Mouse (Mus musculus) liver, adult 2 months (tissue): Measurements from ENCODE around the gene Opa3. TPM values are rescaled to one million over a fixed set of nuclear protein-coding genes. Genes with fewer than 3 reads are reported as not detected.

Experiments
- DNase-seq: peaks from one replicate; pipeline ENCODE4 v3.0.0-alpha.2; 2011; ENCODE audit warnings: low read depth, low spot score; ENCODE audit errors: extremely low read depth
- H3K27ac ChIP-seq: fragments of 200-500 bp; replicated peaks from 2 replicates; pipeline ENCODE4 v1.5.1; 2012; ENCODE audit warnings: low read depth, mild to moderate bottlenecking, control low read depth, inconsistent platforms, low read length; ENCODE audit not compliant: insufficient read depth
- H3K27me3 ChIP-seq: fragments of 200-500 bp; 2 replicates; pipeline ENCODE4 v1.6.1; 2012; ENCODE audit warnings: mild to moderate bottlenecking, moderate library complexity, low read length, inconsistent platforms; ENCODE audit not compliant: control insufficient read depth, insufficient read depth
- H3K36me3 ChIP-seq: fragments of 200-500 bp; 2 replicates; pipeline ENCODE4 v1.6.1; 2012; ENCODE audit warnings: low read length, inconsistent platforms; ENCODE audit not compliant: control insufficient read depth, insufficient read depth
- H3K4me1 ChIP-seq: fragments of 200-500 bp; 2 replicates; pipeline ENCODE4 v1.6.1; 2011; ENCODE audit warnings: low read length; ENCODE audit not compliant: control insufficient read depth, insufficient read depth
- H3K4me3 ChIP-seq: fragments of 200-500 bp; 2 replicates; pipeline ENCODE4 v1.5.1; 2011; ENCODE audit warnings: low read depth, mild to moderate bottlenecking, control low read depth, low read length, moderate library complexity; ENCODE audit not compliant: insufficient read depth
- H3K79me2 ChIP-seq: fragments of 200-500 bp; 2 replicates; pipeline ENCODE4 v1.6.1; 2012; ENCODE audit warnings: inconsistent platforms, mild to moderate bottlenecking, low read length, moderate library complexity; ENCODE audit not compliant: control insufficient read depth, insufficient read depth
- H3K9ac ChIP-seq: fragments of 200-500 bp; 2 replicates; pipeline ENCODE4 v1.6.1; 2012; ENCODE audit warnings: low read depth, mild to moderate bottlenecking, control low read depth, inconsistent platforms, low read length
- CTCF ChIP-seq: fragments of 200-500 bp; IDR thresholded peaks from 2 replicates; pipeline ENCODE4 v1.5.1; 2011; ENCODE audit warnings: low read depth, low read length, control low read depth
- POLR2A ChIP-seq: fragments of 200-500 bp; IDR thresholded peaks from 2 replicates; pipeline ENCODE4 v1.6.1; 2011; ENCODE audit warnings: low read length, control low read depth; ENCODE audit not compliant: insufficient read depth; ENCODE audit errors: extremely low read depth
- WGBS: fragments of 180-500 bp; shearing (Covaris S2); methylation state at CpG from one replicate; pipeline ENCODE4 v1.1.7; 2018; 5-methylcytosine and 5-hydroxymethylcytosine counted together
- polyA plus RNA-seq: library from polyadenylated mRNA; depleted of rRNA; stranded (reverse); fragments of >200 nt; gene quantifications from 2 replicates; pipeline ENCODE4 v1.2.3, GENCODE M21; 2012
- total RNA-seq: library from RNA; depleted of rRNA; stranded (reverse); fragments of >200 nt; gene quantifications from 2 replicates; pipeline ENCODE4 v1.2.3, GENCODE M21; 2014

Opa3 gene
- total and polyA plus RNA-seq, 2 experiments, result 12.9 to 34.1 TPM

DNA sequence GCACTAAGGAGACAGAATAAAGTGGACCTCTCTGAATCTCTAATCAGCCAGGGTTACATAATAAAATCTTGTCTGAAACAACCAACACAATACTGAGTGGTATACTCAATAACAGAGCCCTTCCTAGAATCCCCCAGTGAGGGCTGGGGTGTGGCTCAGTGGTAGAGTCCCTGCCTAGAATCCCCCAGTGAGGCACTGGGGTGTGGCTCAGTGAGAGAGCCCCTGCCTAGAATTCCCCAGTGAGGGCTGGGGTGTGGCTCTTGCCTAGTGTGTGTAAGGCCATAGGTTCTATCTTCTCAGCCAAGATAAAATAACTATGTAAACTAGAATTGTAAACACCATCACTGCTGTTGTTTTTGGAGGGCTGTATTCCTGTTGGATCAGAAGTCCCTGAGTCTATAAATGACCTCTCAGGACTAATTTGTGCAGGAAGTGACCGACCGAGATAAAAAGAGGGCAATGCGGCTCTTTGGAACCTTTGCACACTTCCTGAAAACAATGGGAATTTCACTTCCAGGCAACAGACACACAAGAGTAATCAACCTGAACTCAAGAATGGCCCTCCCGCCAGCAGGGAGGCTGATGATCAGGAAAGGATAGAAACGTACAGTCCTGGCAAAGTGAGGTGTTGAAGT lies 17.0 kb upstream of the Opa3 start:
- 67% methylated on average over 5 of the region's 5 CpGs for WGBS
- no peak overlapping the region for H3K4me3 ChIP-seq
- no peaks in the 10 kb centered on the region; the same call in 1 of the 2 replicates for H3K4me1 ChIP-seq
- peak overlapping the region; percentile 23; the same call in 1 of the 2 replicates for H3K27ac ChIP-seq
- no peak for TF ChIP-seq POLR2A
- TF ChIP-seq CTCF, result no peak
- no peak for DNase-seq
- H3K9ac ChIP-seq, result no peak overlapping the region
- H3K27me3 ChIP-seq, result no peaks in the 10 kb centered on the region
- no peaks in the 10 kb centered on the region for H3K36me3 ChIP-seq
- H3K79me2 ChIP-seq, result no peaks in the 10 kb centered on the region

DNA sequence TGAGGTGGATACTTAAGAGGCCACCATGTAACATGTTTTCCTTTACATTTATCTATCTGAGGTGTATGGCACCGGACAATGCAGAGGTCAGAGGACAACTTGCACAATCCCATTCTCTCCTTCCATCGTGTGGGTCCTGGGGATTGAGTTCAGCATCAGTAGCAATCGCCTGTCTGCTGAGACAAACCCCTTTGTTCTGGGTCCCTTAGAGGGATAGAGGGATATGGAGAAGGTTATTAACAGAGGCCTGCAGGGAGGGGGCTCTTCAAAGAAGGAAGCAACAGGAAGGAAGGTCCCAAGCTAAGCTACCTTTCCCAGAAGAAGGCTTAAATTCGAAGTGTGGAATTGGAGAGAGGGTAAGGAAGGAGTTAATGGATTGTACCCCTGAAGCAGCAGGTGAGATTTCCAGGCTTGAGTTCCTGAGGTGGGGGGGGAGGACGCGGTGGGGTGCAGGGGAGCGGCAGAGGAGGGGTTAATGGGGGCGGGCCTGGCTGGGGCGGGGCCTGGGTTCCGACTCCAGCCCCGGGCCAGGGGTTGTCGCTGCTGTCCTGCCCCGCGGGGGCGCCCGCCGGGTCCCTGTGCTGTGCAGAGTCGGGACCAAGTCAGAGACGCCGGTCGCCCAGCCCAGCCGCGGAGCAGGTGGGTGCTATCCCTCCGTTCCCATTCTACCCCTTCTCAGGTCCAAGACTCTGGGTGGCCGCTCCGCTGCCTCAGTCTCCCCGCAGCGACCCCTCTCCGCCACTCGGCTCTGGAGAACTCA lies 16.0 kb upstream of the Opa3 start, which contains the start of gene Gpr4:
Gene Gpr4 (plus strand): TSS at position 543 of the 760 bp plus-strand sequence.
- no peaks in the 10 kb centered on the region for H3K79me2 ChIP-seq
- 2% methylated on average over 29 of the region's 30 CpGs for WGBS
- peak within 1 kb of the TSS; percentile 25 for H3K27ac ChIP-seq
- H3K36me3 ChIP-seq, result no peaks in the 10 kb centered on the region
- no peaks in the 10 kb centered on the region for H3K27me3 ChIP-seq
- H3K9ac ChIP-seq, result peak within 1 kb of the TSS; percentile 64
- TF ChIP-seq CTCF (0 out of 2 replicates have a peak, but pooled peaks have one; percentile 12), POLR2A (no peak)
- H3K4me1 ChIP-seq, result peaks cover 3% of the 10 kb centered on the region; the same call in 1 of the 2 replicates
- peak within 1 kb of the TSS; percentile 73 for H3K4me3 ChIP-seq
- DNase-seq, result no peak

DNA sequence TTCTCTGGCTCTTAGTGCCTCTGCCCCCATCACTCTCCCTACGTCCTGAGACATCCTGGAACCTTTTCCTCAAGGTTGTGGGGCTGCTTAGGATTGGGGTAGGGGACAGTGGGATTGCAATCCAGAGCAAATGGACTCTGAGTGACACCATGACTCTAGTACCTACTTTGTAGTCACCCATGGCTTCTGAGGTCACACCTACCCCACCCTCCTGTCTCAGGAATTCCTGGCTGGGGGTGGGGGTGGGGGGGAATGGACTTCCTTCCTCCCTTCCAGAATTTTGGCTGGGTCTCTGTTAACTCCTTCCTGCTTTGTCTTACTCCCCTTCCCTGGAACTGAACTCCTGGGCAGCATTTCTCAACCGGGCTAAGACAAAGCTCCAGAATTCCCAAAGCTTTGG lies 14.7 kb upstream of the Opa3 start:
- 72% methylated on average over 2 of the region's 2 CpGs for WGBS
- H3K4me3 ChIP-seq, result peak overlapping the region; percentile 42; the same call in 1 of the 2 replicates
- no peak overlapping the region for H3K27ac ChIP-seq

DNA sequence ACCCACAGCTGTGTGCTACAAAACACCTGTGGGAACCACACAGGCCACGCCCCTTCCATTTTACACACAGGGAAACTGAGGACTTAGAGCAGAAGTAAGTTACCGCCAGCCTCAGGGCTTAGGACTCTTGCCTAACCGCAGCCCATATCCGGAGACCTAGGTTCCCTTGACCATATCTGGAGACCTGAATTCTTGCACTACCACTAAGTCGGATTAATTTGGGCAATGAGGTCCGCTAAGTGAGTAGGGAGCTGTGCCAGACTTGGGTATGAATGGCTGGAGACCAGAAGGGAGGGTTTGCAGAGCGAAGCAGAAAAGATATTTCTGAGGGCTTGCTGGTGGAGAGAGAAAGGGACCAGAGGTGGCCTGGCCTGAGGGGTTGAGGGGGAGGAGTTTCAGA lies 13.8 kb upstream of the Opa3 start:
- Histone ChIP-seq H3K27me3 (no peaks in the 10 kb centered on the region), H3K4me1 (peaks cover 3% of the 10 kb centered on the region; the same call in 1 of the 2 replicates), H3K9ac (no peak overlapping the region), H3K27ac (no peak overlapping the region), H3K4me3 (no peak overlapping the region), H3K79me2 (no peaks in the 10 kb centered on the region), H3K36me3 (no peaks in the 10 kb centered on the region)
- WGBS, result 62% methylated on average over 7 of the region's 7 CpGs
- DNase-seq, result no peak
- TF ChIP-seq POLR2A, result no peak
- TF ChIP-seq CTCF, result no peak

More for the DNA sequence above, 14.7 kb upstream of the Opa3 start:
- Histone ChIP-seq H3K4me1 (peaks cover 3% of the 10 kb centered on the region; the same call in 1 of the 2 replicates), H3K9ac (no peak overlapping the region), H3K36me3 (no peaks in the 10 kb centered on the region), H3K79me2 (no peaks in the 10 kb centered on the region), H3K27me3 (no peaks in the 10 kb centered on the region)
- no peak for TF ChIP-seq POLR2A
- no peak for TF ChIP-seq CTCF
- DNase-seq, result no peak

DNA sequence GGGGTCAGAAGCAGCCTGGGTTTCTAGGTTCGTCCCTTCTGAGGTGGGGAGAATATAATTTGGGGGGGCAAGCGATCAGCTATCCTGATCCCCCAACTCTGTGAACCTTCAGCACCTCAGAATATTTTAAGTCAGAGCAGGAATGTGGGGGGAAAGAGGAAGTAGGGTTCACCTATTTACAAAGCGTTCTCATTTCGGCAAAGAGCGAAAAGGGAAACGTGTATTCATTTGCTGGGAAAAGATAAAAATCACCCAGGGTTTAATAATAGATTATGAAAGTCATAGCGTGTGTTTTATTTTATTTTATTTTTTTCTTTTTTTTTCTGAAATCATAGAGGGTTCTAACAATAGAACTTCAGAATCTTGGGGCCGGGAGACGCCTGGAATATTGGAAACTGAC lies 13.2 kb upstream of the Opa3 start:
- no peak overlapping the region for H3K9ac ChIP-seq
- no peaks in the 10 kb centered on the region for H3K27me3 ChIP-seq
- DNase-seq, result no peak
- H3K4me3 ChIP-seq, result no peak overlapping the region
- no peak for TF ChIP-seq CTCF
- TF ChIP-seq POLR2A, result no peak
- no peaks in the 10 kb centered on the region for H3K36me3 ChIP-seq
- no peak overlapping the region for H3K27ac ChIP-seq
- WGBS, result 65% methylated on average over 9 of the region's 9 CpGs
- H3K4me1 ChIP-seq, result peaks cover 3% of the 10 kb centered on the region; the same call in 1 of the 2 replicates
- no peaks in the 10 kb centered on the region for H3K79me2 ChIP-seq
